ENCODE assay signal across 8 mouse cellular contexts in the genomic region with DNA sequence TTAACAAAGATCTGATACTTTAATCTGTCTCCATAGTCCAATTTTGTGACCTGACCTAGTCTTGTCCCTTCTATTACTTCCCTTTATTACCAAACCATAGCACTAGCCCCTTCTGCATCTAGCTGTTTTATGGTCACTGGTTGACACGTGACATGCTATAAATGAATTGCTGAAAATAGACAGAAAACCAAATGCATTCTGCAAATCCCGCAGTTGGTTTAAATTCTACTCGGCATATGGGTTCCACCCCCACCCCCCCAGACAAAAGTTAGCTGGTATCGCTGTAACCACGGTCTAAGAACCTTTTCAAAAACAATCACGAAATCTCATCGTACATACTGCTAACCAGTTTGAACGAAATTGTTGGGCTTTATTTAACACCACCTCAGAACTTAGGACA. TPM values are rescaled to one million over a fixed set of nuclear protein-coding genes. Genes with fewer than 3 reads are reported as not detected.
A peak's percentile ranks its signal among the peaks of the same experiment; 100 is the strongest.
DNase-seq lines count a peak whose midpoint lies in the region; ATAC-seq and TF ChIP-seq lines count a peak whose summit lies in the region.

No protein-coding gene starts in this region.

- peak overlapping the region; percentile 68 for H3K4me2 ChIP-seq in forebrain, embryonic 16.5 days (ENCODE audit: low read length)

- peaks cover 55% of the 10 kb centered on the region for H3K79me2 ChIP-seq in macrophage (ENCODE audit: inconsistent target)

- DNase-seq in heart, embryonic 10.5 days (ENCODE audit: low spot score) = no peak
- no peak for DNase-seq in heart, adult 18-20 months
- DNase-seq in ES-E14 (ENCODE audit: low read depth, low spot score) = no peak
- DNase-seq in left cerebral cortex, adult 8-10 months (ENCODE audit: low spot score in 2 of 2) = no peak
- DNase-seq in left cerebral cortex, postnatal 36 days (ENCODE audit: low spot score in 2 of 2) = no peak
- no peak for DNase-seq in cerebellum, adult 11-12 months

- H3K27ac ChIP-seq in heart, embryonic 10.5 days = peak overlapping the region; percentile 98
- H3K27ac ChIP-seq in ES-E14 (ENCODE audit: insufficient read depth, low read depth, low read length, poor library complexity, severe bottlenecking) = no peak overlapping the region
- H3K27ac ChIP-seq in forebrain, embryonic 16.5 days (ENCODE audit: low read length) = no peak overlapping the region
- H3K27ac ChIP-seq in macrophage = peak overlapping the region; percentile 90

- WGBS in heart, embryonic 10.5 days = 8% methylated on average over 8 of the region's 8 CpGs
- 4% methylated on average over 8 of the region's 8 CpGs for WGBS in forebrain, embryonic 16.5 days
- 0% methylated on average over 8 of the region's 8 CpGs for WGBS in macrophage (ENCODE audit: missing documents)

- no peak for ATAC-seq in forebrain, embryonic 16.5 days

- peaks cover 6% of the 10 kb centered on the region; the same call in 1 of the 2 replicates for H3K27me3 ChIP-seq in heart, embryonic 10.5 days (ENCODE audit: insufficient read depth, poor library complexity, severe bottlenecking)
- no peaks in the 10 kb centered on the region for H3K27me3 ChIP-seq in forebrain, embryonic 16.5 days (replicated peaks; ENCODE audit: control insufficient read depth, insufficient read depth, low read length)

- H3K9ac ChIP-seq in ES-E14 (ENCODE audit: insufficient read depth, low read depth, low read length, poor library complexity, severe bottlenecking) = peak overlapping the region; percentile 98; the same call in 1 of the 2 replicates
- peak overlapping the region; percentile 95 for H3K9ac ChIP-seq in forebrain, embryonic 16.5 days (replicated peaks; ENCODE audit: low read depth, low read length)

- in situ Hi-C loops in ES-E14 (cut with MboI; ENCODE audit: low sequenced_read_pairs in 2 of 2, unreplicated experiment in 2 of 2) = no loop called here

- H3K36me3 ChIP-seq in heart, embryonic 10.5 days = peaks cover 11% of the 10 kb centered on the region
- H3K36me3 ChIP-seq in ES-E14 (ENCODE audit: control insufficient read depth, insufficient read depth, low read length, poor library complexity, severe bottlenecking) = no peaks in the 10 kb centered on the region
- H3K36me3 ChIP-seq in forebrain, embryonic 16.5 days (ENCODE audit: control insufficient read depth, insufficient read depth) = no peaks in the 10 kb centered on the region
- peaks cover 19% of the 10 kb centered on the region; the same call in 1 of the 2 replicates for H3K36me3 ChIP-seq in macrophage (ENCODE audit: inconsistent target)

- peak overlapping the region; percentile 98 for H3K4me3 ChIP-seq in heart, embryonic 10.5 days
- peak overlapping the region; percentile 88 to 99 for H3K4me3 ChIP-seq in ES-E14 (ENCODE audit: insufficient read depth in 1 of 2, low read depth in 1 of 2, low read length in 2 of 2, poor library complexity in 1 of 2, severe bottlenecking in 1 of 2)
- peak overlapping the region; percentile 98 for H3K4me3 ChIP-seq in forebrain, embryonic 16.5 days (replicated peaks; ENCODE audit: low read length)
- H3K4me3 ChIP-seq in macrophage (ENCODE audit: inconsistent target) = peak overlapping the region; percentile 92

- peaks cover 16% of the 10 kb centered on the region for H3K4me1 ChIP-seq in heart, embryonic 10.5 days
- H3K4me1 ChIP-seq in ES-E14 (ENCODE audit: control insufficient read depth in 2 of 2, insufficient read depth in 2 of 2, low read length in 2 of 2, poor library complexity in 1 of 2) = peaks cover 0 to 3% of the 10 kb centered on the region in 2 experiments; a peak in 1 of 4 replicates
- peaks cover 16% of the 10 kb centered on the region for H3K4me1 ChIP-seq in forebrain, embryonic 16.5 days (replicated peaks; ENCODE audit: control insufficient read depth, insufficient read depth, low read length)

- intact Hi-C loops in left cerebral cortex, postnatal 36 days (cut with DNase I) = no loop called here

- H3K9me3 ChIP-seq in heart, embryonic 10.5 days = no peaks in the 10 kb centered on the region
- no peaks in the 10 kb centered on the region for H3K9me3 ChIP-seq in ES-E14 (ENCODE audit: control insufficient read depth, insufficient read depth, low read depth, low read length)
- no peaks in the 10 kb centered on the region for H3K9me3 ChIP-seq in forebrain, embryonic 16.5 days (ENCODE audit: control insufficient read depth, low read length)

TF ChIP-seq in ES-E14, 5 proteins besides CTCF, POLR2A, EP300 and RAD21:
- no peak for TF ChIP-seq CHD2 (IDR thresholded peaks at IDR 0.05; ENCODE audit: low read depth, low read length)
- TF ChIP-seq MAFK (IDR thresholded peaks at IDR 0.05; ENCODE audit: insufficient read depth, low read depth, low read length) = no peak
- no peak for TF ChIP-seq ZC3H11A (IDR thresholded peaks at IDR 0.05; ENCODE audit: borderline replicate concordance, low read depth, low read length)
- TF ChIP-seq ZNF384 (IDR thresholded peaks at IDR 0.05; ENCODE audit: low read depth, low read length) = no peak
- TF ChIP-seq HCFC1 (IDR thresholded peaks at IDR 0.05; ENCODE audit: borderline replicate concordance, insufficient read depth, low read length) = no peak

RNA-seq across cellular contexts. Expression of a gene that starts 1.0 kb away (rescaled TPM):
- 39.0 and 45.6 TPM in 2 replicates for polyA plus RNA-seq in heart, embryonic 10.5 days (2016; fragmentation: Nextera tagmentation; extraction: Ambion mirVana)
- 10 to 100 TPM; 20.1 to 21.8 TPM for total RNA-seq in heart, adult 18-20 months (2021)
- 85.6 and 102 TPM in 2 replicates for total RNA-seq in ES-E14 (2012; rRNA removed)
- 34.9 and 38.8 TPM in 2 replicates for polyA plus RNA-seq in forebrain, embryonic 16.5 days (2015; fragmentation: Nextera tagmentation; extraction: Ambion mirVana)
- 10 to 100 TPM; 22.7 to 86.7 (median 45.4) TPM for total RNA-seq in macrophage (2018; cell fraction: chromatin; rRNA removed)
- 10 to 100 TPM; 27.8 to 64.5 (median 42.7) TPM for total RNA-seq in macrophage (2018; cell fraction: cytosol; rRNA removed)
- 10 to 100 TPM; 27.6 to 95.1 (median 53.0) TPM for total RNA-seq in macrophage (2018; cell fraction: nucleus; rRNA removed)
- 51.0 to 58.9 TPM (median 54.2 TPM) in 3 replicates for polyA plus RNA-seq in macrophage (2018)
- total RNA-seq in left cerebral cortex, adult 8-10 months (2022) = 10 to 100 TPM; 38.9 to 45.2 (median 41.4) TPM
- 10 to 100 TPM; 44.7 to 46.4 TPM for total RNA-seq in left cerebral cortex, postnatal 36 days (2021)

RNA-seq across cellular contexts. Expression of a gene that starts 45.8 kb away (rescaled TPM):
- polyA plus RNA-seq in heart, embryonic 10.5 days (2016; fragmentation: Nextera tagmentation; extraction: Ambion mirVana) = 295 and 306 TPM in 2 replicates
- 1 to 10 TPM in 1 of 2 experiments, under 1 TPM in 1; 0.57 to 1.1 TPM for total RNA-seq in heart, adult 18-20 months (2021)
- 410 and 549 TPM in 2 replicates for total RNA-seq in ES-E14 (2012; rRNA removed)
- polyA plus RNA-seq in forebrain, embryonic 16.5 days (2015; fragmentation: Nextera tagmentation; extraction: Ambion mirVana) = 102 and 131 TPM in 2 replicates
- total RNA-seq in macrophage (2018; cell fraction: chromatin; rRNA removed) = 10 to 100 TPM in 2 of 26 experiments, 1 to 10 TPM in 20, under 1 TPM in 4; 0.57 to 31.0 (median 3.5) TPM
- 1 to 10 TPM; 1.9 to 9.2 (median 3.3) TPM for total RNA-seq in macrophage (2018; cell fraction: cytosol; rRNA removed)
- 10 to 100 TPM in 1 of 26 experiments, 1 to 10 TPM in 25; 1.4 to 16.0 (median 3.4) TPM for total RNA-seq in macrophage (2018; cell fraction: nucleus; rRNA removed)
- 1.8 to 7.7 TPM (median 6.2 TPM) in 3 replicates for polyA plus RNA-seq in macrophage (2018)
- total RNA-seq in left cerebral cortex, adult 8-10 months (2022) = 1 to 10 TPM in 1 of 4 experiments, under 1 TPM in 3; 0.43 to 1.3 (median 0.78) TPM
- 1 to 10 TPM in 1 of 2 experiments, under 1 TPM in 1; 0.70 to 1.0 TPM for total RNA-seq in left cerebral cortex, postnatal 36 days (2021)

RNA-seq across cellular contexts. Expression of a gene that starts 56.5 kb away (rescaled TPM):
- polyA plus RNA-seq in heart, embryonic 10.5 days (2016; fragmentation: Nextera tagmentation; extraction: Ambion mirVana) = 28.9 and 38.1 TPM in 2 replicates
- total RNA-seq in heart, adult 18-20 months (2021) = not detected
- 31.6 and 39.9 TPM in 2 replicates for total RNA-seq in ES-E14 (2012; rRNA removed)
- 13.4 and 14.7 TPM in 2 replicates for polyA plus RNA-seq in forebrain, embryonic 16.5 days (2015; fragmentation: Nextera tagmentation; extraction: Ambion mirVana)
- total RNA-seq in macrophage (2018; cell fraction: chromatin; rRNA removed) = 1 to 10 TPM in 19 of 26 experiments, under 1 TPM in 3, not detected in 4; 0.77 to 10.0 (median 3.6) TPM
- total RNA-seq in macrophage (2018; cell fraction: cytosol; rRNA removed) = 1 to 10 TPM in 24 of 26 experiments, under 1 TPM in 2; 0.90 to 2.4 (median 1.5) TPM
- 10 to 100 TPM in 1 of 26 experiments, 1 to 10 TPM in 14, under 1 TPM in 7, not detected in 4; 0.46 to 16.3 (median 1.5) TPM for total RNA-seq in macrophage (2018; cell fraction: nucleus; rRNA removed)
- polyA plus RNA-seq in macrophage (2018) = 0.86 to 7.4 TPM (median 4.3 TPM) in 3 replicates
- total RNA-seq in left cerebral cortex, adult 8-10 months (2022) = 1 to 10 TPM in 3 of 4 experiments, under 1 TPM in 1; 0.81 to 1.5 (median 1.2) TPM
- under 1 TPM; 0.63 to 0.69 TPM for total RNA-seq in left cerebral cortex, postnatal 36 days (2021)

Comparison
In these comparisons a context has a peak if more than half of its experiments do, and no peak if none do; other contexts are left out.
1. H3K27ac ChIP-seq: peak in heart, embryonic 10.5 days (single experiment) and macrophage (single experiment); none in ES-E14 (single experiment) and forebrain, embryonic 16.5 days (single experiment).
2. RNA of a gene that starts 45.8 kb away (total RNA-seq): 410 to 549 TPM in ES-E14; 0.57 to 1.1 TPM in heart, adult 18-20 months, 0.70 to 1.0 TPM in left cerebral cortex, postnatal 36 days and 0.43 to 1.3 TPM in left cerebral cortex, adult 8-10 months; every median in the first group is over 100 times any median in the second.
3. RNA of a gene that starts 56.5 kb away (total RNA-seq): 31.6 to 39.9 TPM in ES-E14; 0.81 to 1.5 TPM in left cerebral cortex, adult 8-10 months, 0.63 to 0.69 TPM in left cerebral cortex, postnatal 36 days and not detected in heart, adult 18-20 months; every median in the first group is over 10 times any median in the second.
4. Peak in every context shown above with its lines, with median percentiles within 50 percentile points of each other: H3K4me3 ChIP-seq.